Mouse (Mus musculus): Measurements from ENCODE around the gene Gm9918. TPM values are rescaled to one million over a fixed set of nuclear protein-coding genes. Genes with fewer than 3 reads are reported as not detected.

The Gm9918 gene
- polyA plus RNA-seq, 1 experiment from 2014 or later = 0.17 TPM

- WGBS = under 1% methylated on average over 48 of the region's 65 CpGs
- H3K4me3 ChIP-seq (replicated peaks) = peak overlapping the region; percentile 65
- H3K9me3 ChIP-seq = no peaks in the 10 kb centered on the region
- ATAC-seq (ENCODE audit: low FRiP score) = peak; percentile 54
- H3K9ac ChIP-seq = peak overlapping the region; percentile 65
- H3K27ac ChIP-seq = peak overlapping the region; percentile 80
- peaks cover 90% of the 10 kb centered on the region for H3K27me3 ChIP-seq
- H3K4me1 ChIP-seq = peaks cover 58% of the 10 kb centered on the region
- H3K4me2 ChIP-seq = peak overlapping the region; percentile 98
- H3K36me3 ChIP-seq (replicated peaks) = no peaks in the 10 kb centered on the region
Measured at GRCm38 (mm10) chr15:102247252-102248130, 22.9 kb upstream of the Gm9918 start.

GRCm38 (mm10) chr15:102248131-102248811 is 22.1 kb upstream of the Gm9918 start:
- no peaks in the 10 kb centered on the region for H3K36me3 ChIP-seq (replicated peaks)
- peaks cover 51% of the 10 kb centered on the region for H3K4me1 ChIP-seq
- no peak for ATAC-seq (ENCODE audit: low FRiP score)
- no peaks in the 10 kb centered on the region for H3K9me3 ChIP-seq
- H3K4me2 ChIP-seq = peak overlapping the region; percentile 98
- H3K27me3 ChIP-seq = peaks cover 87% of the 10 kb centered on the region
- H3K9ac ChIP-seq = peak overlapping the region; percentile 65
- H3K27ac ChIP-seq = peak overlapping the region; percentile 80
- 5% methylated on average over 8 of the region's 8 CpGs for WGBS
- peak overlapping the region; percentile 65 for H3K4me3 ChIP-seq (replicated peaks)

GRCm38 (mm10) chr15:102248812-102249191 is 21.6 kb upstream of the Gm9918 start:
- no peak overlapping the region for H3K4me3 ChIP-seq (replicated peaks)
- 0 out of 2 replicates have a peak overlapping the region, but pooled peaks have one; percentile 19 for H3K27ac ChIP-seq
- H3K4me1 ChIP-seq = peaks cover 46% of the 10 kb centered on the region
- H3K27me3 ChIP-seq = peaks cover 82% of the 10 kb centered on the region
- WGBS = 7% methylated on average over 1 of the region's 3 CpGs
- H3K36me3 ChIP-seq (replicated peaks) = no peaks in the 10 kb centered on the region
- peak overlapping the region; percentile 26; the same call in 1 of the 2 replicates for H3K4me2 ChIP-seq
- H3K9me3 ChIP-seq = no peaks in the 10 kb centered on the region
- no peak for ATAC-seq (ENCODE audit: low FRiP score)
- H3K9ac ChIP-seq = no peak overlapping the region

- Histone ChIP-seq H3K4me1 (peaks cover 42% of the 10 kb centered on the region), H3K4me3 (replicated peaks) (no peak overlapping the region), H3K4me2 (peak overlapping the region; percentile 26), H3K27ac (peak overlapping the region; percentile 19; the same call in 1 of the 2 replicates), H3K9ac (no peak overlapping the region), H3K36me3 (replicated peaks) (no peaks in the 10 kb centered on the region), H3K9me3 (no peaks in the 10 kb centered on the region), H3K27me3 (peaks cover 82% of the 10 kb centered on the region)
- ATAC-seq (ENCODE audit: low FRiP score) = no peak
- WGBS = 3% methylated on average over 13 of the region's 13 CpGs
Measured at GRCm38 (mm10) chr15:102249251-102249691, 21.1 kb upstream of the Gm9918 start.

- Histone ChIP-seq H3K27ac (peak overlapping the region; percentile 62; the same call in 1 of the 2 replicates), H3K9ac (no peak overlapping the region), H3K4me3 (replicated peaks) (no peak overlapping the region)
Measured at GRCm38 (mm10) chr15:102249967-102250366, 20.4 kb upstream of the Gm9918 start.

GRCm38 (mm10) chr15:102250521-102250920 is 19.8 kb upstream of the Gm9918 start:
- Histone ChIP-seq H3K27ac (no peak overlapping the region), H3K27me3 (peaks cover 81% of the 10 kb centered on the region), H3K4me2 (no peak overlapping the region), H3K4me3 (replicated peaks) (no peak overlapping the region), H3K9ac (no peak overlapping the region), H3K4me1 (peaks cover 39% of the 10 kb centered on the region), H3K36me3 (replicated peaks) (no peaks in the 10 kb centered on the region), H3K9me3 (no peaks in the 10 kb centered on the region)
- ATAC-seq (ENCODE audit: low FRiP score) = no peak
- 57% methylated on average over 5 of the region's 5 CpGs for WGBS

More at GRCm38 (mm10) chr15:102249967-102250366, 20.4 kb upstream of the Gm9918 start:
- no peak for ATAC-seq (ENCODE audit: low FRiP score)
- Histone ChIP-seq H3K36me3 (replicated peaks) (no peaks in the 10 kb centered on the region), H3K4me1 (peaks cover 42% of the 10 kb centered on the region), H3K4me2 (no peak overlapping the region), H3K27me3 (peaks cover 81% of the 10 kb centered on the region), H3K9me3 (no peaks in the 10 kb centered on the region)
- 46% methylated on average over 9 of the region's 9 CpGs for WGBS

GRCm38 (mm10) chr15:102255547-102256255 is 14.7 kb upstream of the Gm9918 start:
- no peaks in the 10 kb centered on the region for H3K36me3 ChIP-seq (replicated peaks)
- H3K4me2 ChIP-seq = peak overlapping the region; percentile 31
- no peaks in the 10 kb centered on the region for H3K9me3 ChIP-seq
- ATAC-seq (ENCODE audit: low FRiP score) = no peak
- peaks cover 25% of the 10 kb centered on the region for H3K4me1 ChIP-seq
- H3K27ac ChIP-seq = 0 out of 2 replicates have a peak overlapping the region, but pooled peaks have one; percentile 36
- WGBS = 50% methylated on average over 13 of the region's 14 CpGs
- peak overlapping the region; percentile 17; the same call in 1 of the 2 replicates for H3K9ac ChIP-seq
- peak overlapping the region; percentile 57; the same call in 1 of the 2 replicates for H3K4me3 ChIP-seq (replicated peaks)
- peaks cover 78% of the 10 kb centered on the region for H3K27me3 ChIP-seq

GRCm38 (mm10) chr15:102256431-102257201 is 13.7 kb upstream of the Gm9918 start:
- Histone ChIP-seq H3K4me2 (peak overlapping the region; percentile 97), H3K27me3 (peaks cover 69% of the 10 kb centered on the region), H3K4me3 (replicated peaks) (peak overlapping the region; percentile 57), H3K9me3 (no peaks in the 10 kb centered on the region), H3K4me1 (peaks cover 25% of the 10 kb centered on the region), H3K27ac (no peak overlapping the region), H3K9ac (peak overlapping the region; percentile 77), H3K36me3 (replicated peaks) (no peaks in the 10 kb centered on the region)
- WGBS = 10% methylated on average over 22 of the region's 22 CpGs
- no peak for ATAC-seq (ENCODE audit: low FRiP score)

- Histone ChIP-seq H3K9ac (peak within 1 kb of the TSS; percentile 77), H3K9me3 (no peaks in the 10 kb centered on the region), H3K4me1 (peaks cover 25% of the 10 kb centered on the region), H3K4me3 (replicated peaks) (peak within 1 kb of the TSS; percentile 57), H3K36me3 (replicated peaks) (no peaks in the 10 kb centered on the region), H3K27ac (0 out of 2 replicates have a peak within 1 kb of the TSS, but pooled peaks have one; percentile 47), H3K27me3 (peaks cover 65% of the 10 kb centered on the region), H3K4me2 (peak within 1 kb of the TSS; percentile 97)
- WGBS = under 1% methylated on average over 41 of the region's 46 CpGs
- ATAC-seq (ENCODE audit: low FRiP score) = peak; percentile 41; the same call in 1 of the 2 replicates
Measured at GRCm38 (mm10) chr15:102257202-102258075, 12.9 kb upstream of the Gm9918 start, which contains the start of gene Rarg. Rarg (minus strand) TSS chr15:102257517.

GRCm38 (mm10) chr15:102258076-102258470 is 12.3 kb upstream of the Gm9918 start:
- Histone ChIP-seq H3K36me3 (replicated peaks) (no peaks in the 10 kb centered on the region), H3K27ac (0 out of 2 replicates have a peak overlapping the region, but pooled peaks have one; percentile 47), H3K27me3 (peaks cover 60% of the 10 kb centered on the region), H3K4me3 (replicated peaks) (peak overlapping the region; percentile 57; the same call in 1 of the 2 replicates), H3K9me3 (no peaks in the 10 kb centered on the region), H3K4me1 (peaks cover 25% of the 10 kb centered on the region), H3K4me2 (peak overlapping the region; percentile 97), H3K9ac (no peak overlapping the region)
- WGBS = 6% methylated on average over 12 of the region's 12 CpGs
- no peak for ATAC-seq (ENCODE audit: low FRiP score)

Data from forebrain, embryonic 12.5 days (tissue).